Mouse (Mus musculus) testis, postnatal 10 days (tissue): ENCODE measurements around the gene Cdk5r1.
"Not testable (repeated sequence)": the region's sequence is repeated elsewhere in the genome, so short reads cannot be mapped to it uniquely, and the experiment has no call there.

Experiments
- DNase-seq: peaks from one replicate; pipeline ENCODE4 v3.0.0; 2021; ENCODE audit warnings: low spot score

The Cdk5r1 gene

GRCm38 (mm10) chr11:80476222-80477189, at the start of gene Cdk5r1:
Cdk5r1 (plus strand) TSS chr11:80477023.
- peak; percentile 90 for DNase-seq

GRCm38 (mm10) chr11:80428381-80429008, 48.3 kb upstream of the Cdk5r1 start, which contains the start of gene Psmd11:
Psmd11 (plus strand) TSS chr11:80428615.
- peak; percentile 95 for DNase-seq

GRCm38 (mm10) chr11:80429009-80429475, 47.8 kb upstream of the Cdk5r1 start:
- peak; percentile 66 for DNase-seq

- no peak for DNase-seq
Observed at GRCm38 (mm10) chr11:80429500-80430166, 47.2 kb upstream of the Cdk5r1 start.

GRCm38 (mm10) chr11:80430366-80430910, 46.4 kb upstream of the Cdk5r1 start:
- no peak for DNase-seq

- DNase-seq: no peak
Observed at GRCm38 (mm10) chr11:80446916-80447315, 29.9 kb upstream of the Cdk5r1 start.

- no peak for DNase-seq
Observed at GRCm38 (mm10) chr11:80449859-80450258, 27.0 kb upstream of the Cdk5r1 start.

- DNase-seq: no peak
Observed at GRCm38 (mm10) chr11:80452242-80452641, 24.6 kb upstream of the Cdk5r1 start.

GRCm38 (mm10) chr11:80453198-80453597, 23.6 kb upstream of the Cdk5r1 start:
- no peak for DNase-seq

- DNase-seq: not testable (repeated sequence)
Observed at GRCm38 (mm10) chr11:80463605-80464130, 13.2 kb upstream of the Cdk5r1 start.

- DNase-seq: no peak
Observed at GRCm38 (mm10) chr11:80471836-80472605, 4.8 kb upstream of the Cdk5r1 start.

GRCm38 (mm10) chr11:80474175-80474691, 2.6 kb upstream of the Cdk5r1 start:
- DNase-seq: no peak

GRCm38 (mm10) chr11:80474846-80475245, 2.0 kb upstream of the Cdk5r1 start:
- DNase-seq: no peak

GRCm38 (mm10) chr11:80475544-80475943, 1.3 kb upstream of the Cdk5r1 start:
- no peak for DNase-seq

- DNase-seq: no peak
Observed at GRCm38 (mm10) chr11:80477341-80478199, 747 bp downstream of the Cdk5r1 start.

- DNase-seq: no peak
Observed at GRCm38 (mm10) chr11:80478694-80479412, 2.0 kb downstream of the Cdk5r1 start.

GRCm38 (mm10) chr11:80479425-80479824, 2.6 kb downstream of the Cdk5r1 start:
- no peak for DNase-seq

- no peak for DNase-seq
Observed at GRCm38 (mm10) chr11:80479906-80480866, 3.4 kb downstream of the Cdk5r1 start.
